Mouse (Mus musculus) embryonic facial prominence, embryonic 14.5 days (tissue): ENCODE results near the gene Ext2. TPM values are rescaled to one million over a fixed set of nuclear protein-coding genes. Genes with fewer than 3 reads are reported as not detected.

ENCODE experiments used
- ATAC-seq: fragments of 200-750 bp; cut with Nextera tagmentation; 2 replicates; pipeline ENCODE4 v1.8.0; 2017; ENCODE audit warnings: low read depth, moderate number of reproducible peaks, moderate TSS enrichment
- DNase-seq: peaks from one replicate; pipeline ENCODE4 v3.0.0-alpha.2; 2015; ENCODE audit warnings: low spot score
- H3K27ac ChIP-seq: fragments of 300-500 bp; sonication (generic); replicated peaks from 2 replicates; pipeline ENCODE4 v1.5.1; 2014; ENCODE audit warnings: low read depth, mild to moderate bottlenecking, low read length, moderate library complexity
- H3K27me3 ChIP-seq: fragments of 300-500 bp; sonication (generic); replicated peaks from 2 replicates; pipeline ENCODE4 v1.6.1; 2014; ENCODE audit warnings: low read length; ENCODE audit not compliant: control insufficient read depth, insufficient read depth
- H3K36me3 ChIP-seq: fragments of 300-500 bp; sonication (generic); 2 replicates; pipeline ENCODE4 v1.6.1; 2014; ENCODE audit warnings: low read length, mixed read lengths; ENCODE audit not compliant: control insufficient read depth, insufficient read depth
- H3K4me1 ChIP-seq: fragments of 300-500 bp; sonication (generic); 2 replicates; pipeline ENCODE4 v1.6.1; 2014; ENCODE audit warnings: antibody characterized with exemption, low read length; ENCODE audit not compliant: control insufficient read depth, insufficient read depth
- H3K4me2 ChIP-seq: fragments of 300-500 bp; sonication (generic); 2 replicates; pipeline ENCODE4 v1.6.1; 2014; ENCODE audit warnings: low read depth, mild to moderate bottlenecking, low read length, moderate library complexity, mixed read lengths
- H3K4me3 ChIP-seq: fragments of 300-500 bp; sonication (generic); 2 replicates; pipeline ENCODE4 v1.5.1; 2014; ENCODE audit warnings: low read depth, mild to moderate bottlenecking, low read length
- H3K9ac ChIP-seq: fragments of 300-500 bp; sonication (generic); 2 replicates; pipeline ENCODE4 v1.6.1; 2014; ENCODE audit warnings: low read depth, mild to moderate bottlenecking, low read length, moderate library complexity, mixed read lengths
- H3K9me3 ChIP-seq: fragments of 300-500 bp; sonication (generic); 2 replicates; pipeline ENCODE4 v1.6.1; 2016; ENCODE audit warnings: low read length; ENCODE audit not compliant: control insufficient read depth
- WGBS: fragments of 180-500 bp; shearing (Covaris S2); extraction: QIAGEN DNeasy Blood & Tissue Kit; methylation state at CpG from one replicate; pipeline ENCODE4 v1.1.7; 2014; 5-methylcytosine and 5-hydroxymethylcytosine counted together
- polyA plus RNA-seq: library from polyadenylated mRNA; unstranded; fragments of >200 nt; fragmentation: Nextera tagmentation; extraction: Ambion mirVana; gene quantifications from 2 replicates; pipeline ENCODE4 v1.2.1, GENCODE M21; 2014

Ext2 gene
- polyA plus RNA-seq, 1 experiment from 2014 or later: 115 TPM

- peaks cover 23% of the 10 kb centered on the region; the same call in 1 of the 2 replicates for H3K36me3 ChIP-seq
- H3K4me2 ChIP-seq: no peak overlapping the region
- no peak for DNase-seq
- peaks cover 19% of the 10 kb centered on the region; the same call in 1 of the 2 replicates for H3K4me1 ChIP-seq
- ATAC-seq: no peak
- no peaks in the 10 kb centered on the region for H3K9me3 ChIP-seq
- H3K27me3 ChIP-seq: no peaks in the 10 kb centered on the region
- H3K4me3 ChIP-seq: no peak overlapping the region
- 0 out of 2 replicates have a peak overlapping the region, but pooled peaks have one; percentile 30 for H3K9ac ChIP-seq
- 62% methylated on average over 2 of the region's 2 CpGs for WGBS
- no peak overlapping the region for H3K27ac ChIP-seq
Measured at GRCm38 (mm10) chr2:93785432-93785798, 37.0 kb downstream of the Ext2 start.

GRCm38 (mm10) chr2:93784721-93785431 is 37.5 kb downstream of the Ext2 start:
- Histone ChIP-seq H3K27me3 (no peaks in the 10 kb centered on the region), H3K4me3 (no peak overlapping the region), H3K27ac (no peak overlapping the region), H3K9me3 (no peaks in the 10 kb centered on the region), H3K9ac (peak overlapping the region; percentile 30; the same call in 1 of the 2 replicates), H3K36me3 (peaks cover 19% of the 10 kb centered on the region; the same call in 1 of the 2 replicates), H3K4me1 (peaks cover 24% of the 10 kb centered on the region), H3K4me2 (no peak overlapping the region)
- ATAC-seq (no peak), DNase-seq (no peak)
- WGBS: 42% methylated on average over 12 of the region's 12 CpGs

GRCm38 (mm10) chr2:93783926-93784539 is 38.3 kb downstream of the Ext2 start:
- H3K4me1 ChIP-seq: peaks cover 33% of the 10 kb centered on the region
- DNase-seq: no peak

GRCm38 (mm10) chr2:93782682-93783081 is 39.7 kb downstream of the Ext2 start:
- Histone ChIP-seq H3K36me3 (peaks cover 20% of the 10 kb centered on the region; the same call in 1 of the 2 replicates), H3K9me3 (no peaks in the 10 kb centered on the region), H3K4me3 (no peak overlapping the region), H3K27ac (no peak overlapping the region), H3K4me1 (peaks cover 36% of the 10 kb centered on the region), H3K4me2 (no peak overlapping the region), H3K9ac (no peak overlapping the region), H3K27me3 (no peaks in the 10 kb centered on the region)
- DNase-seq: no peak
- ATAC-seq: no peak
- WGBS: 47% methylated on average over 5 of the region's 5 CpGs

More at GRCm38 (mm10) chr2:93783926-93784539, 38.3 kb downstream of the Ext2 start:
- H3K9me3 ChIP-seq: no peaks in the 10 kb centered on the region
- 71% methylated on average over 9 of the region's 9 CpGs for WGBS
- H3K9ac ChIP-seq: no peak overlapping the region
- H3K4me2 ChIP-seq: no peak overlapping the region
- H3K36me3 ChIP-seq: peaks cover 16% of the 10 kb centered on the region; the same call in 1 of the 2 replicates
- ATAC-seq: no peak
- no peak overlapping the region for H3K27ac ChIP-seq
- no peak overlapping the region for H3K4me3 ChIP-seq
- no peaks in the 10 kb centered on the region for H3K27me3 ChIP-seq

GRCm38 (mm10) chr2:93782156-93782555 is 40.2 kb downstream of the Ext2 start:
- Histone ChIP-seq H3K4me1 (peaks cover 38% of the 10 kb centered on the region), H3K9me3 (no peaks in the 10 kb centered on the region), H3K9ac (no peak overlapping the region), H3K27me3 (no peaks in the 10 kb centered on the region), H3K36me3 (peaks cover 16% of the 10 kb centered on the region; the same call in 1 of the 2 replicates), H3K27ac (0 out of 2 replicates have a peak overlapping the region, but pooled peaks have one; percentile 21), H3K4me2 (no peak overlapping the region), H3K4me3 (no peak overlapping the region)
- DNase-seq (no peak), ATAC-seq (no peak)
- WGBS: 69% methylated on average over 4 of the region's 4 CpGs

GRCm38 (mm10) chr2:93780528-93780927 is 41.8 kb downstream of the Ext2 start:
- Histone ChIP-seq H3K4me1 (peaks cover 50% of the 10 kb centered on the region), H3K9me3 (no peaks in the 10 kb centered on the region), H3K4me3 (no peak overlapping the region), H3K27ac (no peak overlapping the region), H3K27me3 (no peaks in the 10 kb centered on the region), H3K4me2 (no peak overlapping the region), H3K9ac (no peak overlapping the region), H3K36me3 (peaks cover 14% of the 10 kb centered on the region; the same call in 1 of the 2 replicates)
- 60% methylated on average over 10 of the region's 10 CpGs for WGBS
- DNase-seq: no peak
- ATAC-seq: no peak

GRCm38 (mm10) chr2:93779897-93780208 is 42.5 kb downstream of the Ext2 start:
- H3K4me2 ChIP-seq: no peak overlapping the region
- peaks cover 53% of the 10 kb centered on the region for H3K4me1 ChIP-seq
- no peak overlapping the region for H3K4me3 ChIP-seq
- no peak overlapping the region for H3K9ac ChIP-seq
- peaks cover 14% of the 10 kb centered on the region; the same call in 1 of the 2 replicates for H3K36me3 ChIP-seq
- no peaks in the 10 kb centered on the region for H3K9me3 ChIP-seq
- ATAC-seq (no peak), DNase-seq (no peak)
- no peaks in the 10 kb centered on the region for H3K27me3 ChIP-seq
- 0 out of 2 replicates have a peak overlapping the region, but pooled peaks have one; percentile 12 for H3K27ac ChIP-seq
- 49% methylated on average over 6 of the region's 6 CpGs for WGBS

GRCm38 (mm10) chr2:93779081-93779896 is 43.1 kb downstream of the Ext2 start:
- no peak for DNase-seq
- peaks cover 54% of the 10 kb centered on the region for H3K4me1 ChIP-seq
- no peak overlapping the region for H3K9ac ChIP-seq
- no peak overlapping the region for H3K4me3 ChIP-seq
- no peaks in the 10 kb centered on the region for H3K27me3 ChIP-seq
- H3K9me3 ChIP-seq: no peaks in the 10 kb centered on the region
- 0 out of 2 replicates have a peak overlapping the region, but pooled peaks have one; percentile 12 for H3K27ac ChIP-seq
- H3K36me3 ChIP-seq: peaks cover 13% of the 10 kb centered on the region; the same call in 1 of the 2 replicates
- 59% methylated on average over 16 of the region's 16 CpGs for WGBS
- no peak overlapping the region for H3K4me2 ChIP-seq
- ATAC-seq: no peak
